Comparison of ENCODE assay signal across 8 mouse cellular contexts in the genomic region with DNA sequence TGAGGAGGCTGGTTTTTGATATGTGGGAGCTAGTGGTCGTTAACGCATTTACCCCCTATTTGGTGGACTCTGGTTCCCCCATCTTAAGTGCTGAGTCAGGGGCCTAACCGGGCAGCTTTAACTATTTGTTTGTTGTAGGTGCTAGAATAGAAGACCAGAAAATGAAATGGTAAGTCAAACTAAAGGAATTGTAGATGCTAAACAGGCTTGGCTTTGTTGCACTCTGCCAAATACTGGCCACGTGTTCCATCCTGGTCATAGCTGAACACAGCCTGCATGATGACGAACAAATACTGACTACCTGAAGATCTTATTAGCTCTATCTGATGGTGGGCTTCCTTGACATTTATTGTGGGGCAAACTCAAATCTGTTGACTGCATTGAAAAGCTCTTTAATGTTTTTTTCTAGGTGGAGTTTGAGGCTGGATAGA. TPM values are rescaled to one million over a fixed set of nuclear protein-coding genes. Genes with fewer than 3 reads are reported as not detected.
A peak's percentile ranks its signal among the peaks of the same experiment; 100 is the strongest.
DNase-seq lines count a peak whose midpoint lies in the region; ATAC-seq and TF ChIP-seq lines count a peak whose summit lies in the region.

No protein-coding gene starts in this region.

- H3K4me1 ChIP-seq in kidney, postnatal 0 days (replicated peaks; ENCODE audit: insufficient read depth, low read length), result peaks cover 6% of the 10 kb centered on the region; the same call in 1 of the 2 replicates
- H3K4me1 ChIP-seq in embryonic facial prominence, embryonic 15.5 days, result peaks cover 16% of the 10 kb centered on the region
- peaks cover 15% of the 10 kb centered on the region for H3K4me1 ChIP-seq in limb, embryonic 10.5 days
- H3K4me1 ChIP-seq in olfactory bulb, adult 2 months (ENCODE audit: control insufficient read depth, insufficient read depth, low read length), result no peaks in the 10 kb centered on the region

- peak overlapping the region; percentile 78 for H3K9ac ChIP-seq in kidney, postnatal 0 days (ENCODE audit: low read depth, low read length)
- peak overlapping the region; percentile 75 for H3K9ac ChIP-seq in embryonic facial prominence, embryonic 15.5 days

- no peak for TF ChIP-seq CTCF in kidney, postnatal 0 days (IDR thresholded peaks at IDR 0.05; ENCODE audit: low read depth)
- TF ChIP-seq CTCF in olfactory bulb, adult 2 months (IDR thresholded peaks at IDR 0.05; ENCODE audit: insufficient read depth, low read depth, low read length), result no peak

- no peaks in the 10 kb centered on the region for H3K9me3 ChIP-seq in kidney, postnatal 0 days (replicated peaks; ENCODE audit: low read length)
- no peaks in the 10 kb centered on the region for H3K9me3 ChIP-seq in embryonic facial prominence, embryonic 15.5 days (replicated peaks)
- H3K9me3 ChIP-seq in limb, embryonic 10.5 days (replicated peaks), result no peaks in the 10 kb centered on the region

- H3K27ac ChIP-seq in kidney, postnatal 0 days, result peak overlapping the region; percentile 95
- H3K27ac ChIP-seq in embryonic facial prominence, embryonic 15.5 days (replicated peaks), result peak overlapping the region; percentile 98
- H3K27ac ChIP-seq in limb, embryonic 10.5 days, result peak overlapping the region; percentile 98
- H3K27ac ChIP-seq in olfactory bulb, adult 2 months (ENCODE audit: insufficient read depth, low read depth, low read length), result peak overlapping the region; percentile 20; the same call in 1 of the 2 replicates

- peak overlapping the region; percentile 88 for H3K4me2 ChIP-seq in kidney, postnatal 0 days (ENCODE audit: low read length)
- H3K4me2 ChIP-seq in embryonic facial prominence, embryonic 15.5 days (replicated peaks), result peak overlapping the region; percentile 63

- ATAC-seq in kidney, postnatal 0 days (replicated peaks; ENCODE audit: low FRiP score, low read depth), result no peak
- no peak for ATAC-seq in embryonic facial prominence, embryonic 15.5 days (ENCODE audit: insufficient number of reproducible peaks, low FRiP score, low TSS enrichment, low read depth)

- no peak for TF ChIP-seq POLR2A in olfactory bulb, adult 2 months (IDR thresholded peaks at IDR 0.05; ENCODE audit: insufficient read depth, low read depth, low read length)

- peak; percentile 25 for DNase-seq in kidney, postnatal 0 days (ENCODE audit: low spot score)
- DNase-seq in kidney, adult 8-10 months, result no peak
- DNase-seq in MEL-GATA-1-ER (ENCODE audit: extremely low read depth, low read depth), result peak; percentile 39
- peak; percentile 50 for DNase-seq in limb, embryonic 10.5 days (ENCODE audit: low spot score)
- no peak for DNase-seq in testis, postnatal 14 days (ENCODE audit: low spot score)
- no peak for DNase-seq in frontal cortex, postnatal 36 days (ENCODE audit: low spot score in 2 of 2)

- peak overlapping the region; percentile 81 for H3K4me3 ChIP-seq in kidney, postnatal 0 days (replicated peaks; ENCODE audit: low read depth, low read length)
- peak overlapping the region; percentile 80 for H3K4me3 ChIP-seq in embryonic facial prominence, embryonic 15.5 days (replicated peaks)
- peak overlapping the region; percentile 86 for H3K4me3 ChIP-seq in limb, embryonic 10.5 days
- peak overlapping the region; percentile 20; the same call in 1 of the 2 replicates for H3K4me3 ChIP-seq in olfactory bulb, adult 2 months (ENCODE audit: insufficient read depth, low read depth, low read length)

- WGBS in kidney, postnatal 0 days, result 1% methylated on average over 5 of the region's 5 CpGs
- WGBS in embryonic facial prominence, embryonic 15.5 days, result 1% methylated on average over 5 of the region's 5 CpGs
- under 1% methylated on average over 5 of the region's 5 CpGs for WGBS in limb, embryonic 10.5 days
- 2% methylated on average over 5 of the region's 5 CpGs for WGBS in olfactory bulb, adult 2 months

- peaks cover 25% of the 10 kb centered on the region for H3K36me3 ChIP-seq in kidney, postnatal 0 days (ENCODE audit: insufficient read depth, low read length)
- H3K36me3 ChIP-seq in embryonic facial prominence, embryonic 15.5 days, result peaks cover 30% of the 10 kb centered on the region
- H3K36me3 ChIP-seq in limb, embryonic 10.5 days, result peaks cover 61% of the 10 kb centered on the region

- no peaks in the 10 kb centered on the region for H3K27me3 ChIP-seq in kidney, postnatal 0 days (ENCODE audit: insufficient read depth, low read length)
- no peaks in the 10 kb centered on the region for H3K27me3 ChIP-seq in embryonic facial prominence, embryonic 15.5 days
- H3K27me3 ChIP-seq in limb, embryonic 10.5 days (ENCODE audit: low read depth, poor library complexity, severe bottlenecking), result no peaks in the 10 kb centered on the region

RNA-seq across cellular contexts. Expression of a gene that starts 1.8 kb away (rescaled TPM):
- polyA plus RNA-seq in kidney, postnatal 0 days (2015; fragmentation: Nextera tagmentation; extraction: Ambion mirVana), result 5.1 and 7.4 TPM in 2 replicates
- polyA plus RNA-seq in embryonic facial prominence, embryonic 15.5 days (2015; fragmentation: Nextera tagmentation; extraction: Ambion mirVana), result 7.8 and 8.1 TPM in 2 replicates
- 6.2 and 8.6 TPM in 2 replicates for polyA plus RNA-seq in limb, embryonic 10.5 days (2016; fragmentation: Nextera tagmentation; extraction: Ambion mirVana)
- polyA plus RNA-seq in olfactory bulb, adult 2 months (2012; ENCODE audit: insufficient read depth, insufficient read length, low replicate concordance, missing spikeins), result not detected in 2 replicates

RNA-seq across cellular contexts. Expression of a gene that starts 34.0 kb away (rescaled TPM):
- polyA plus RNA-seq in kidney, postnatal 0 days (2015; fragmentation: Nextera tagmentation; extraction: Ambion mirVana), result 23.5 and 25.8 TPM in 2 replicates
- polyA plus RNA-seq in embryonic facial prominence, embryonic 15.5 days (2015; fragmentation: Nextera tagmentation; extraction: Ambion mirVana), result 24.5 and 29.5 TPM in 2 replicates
- polyA plus RNA-seq in limb, embryonic 10.5 days (2016; fragmentation: Nextera tagmentation; extraction: Ambion mirVana), result 66.7 and 74.6 TPM in 2 replicates
- not detected in 2 replicates for polyA plus RNA-seq in olfactory bulb, adult 2 months (2012; ENCODE audit: insufficient read depth, insufficient read length, low replicate concordance, missing spikeins)

RNA-seq across cellular contexts. Expression of a gene that starts 34.1 kb away (rescaled TPM):
- polyA plus RNA-seq in kidney, postnatal 0 days (2015; fragmentation: Nextera tagmentation; extraction: Ambion mirVana), result 16.7 and 17.8 TPM in 2 replicates
- 25.9 and 28.9 TPM in 2 replicates for polyA plus RNA-seq in embryonic facial prominence, embryonic 15.5 days (2015; fragmentation: Nextera tagmentation; extraction: Ambion mirVana)
- 40.1 and 44.6 TPM in 2 replicates for polyA plus RNA-seq in limb, embryonic 10.5 days (2016; fragmentation: Nextera tagmentation; extraction: Ambion mirVana)
- polyA plus RNA-seq in olfactory bulb, adult 2 months (2012; ENCODE audit: insufficient read depth, insufficient read length, low replicate concordance, missing spikeins), result not detected in 2 replicates

RNA-seq across cellular contexts. Expression of a gene that starts 58.0 kb away (rescaled TPM):
- 1.8 TPM in 2 replicates for polyA plus RNA-seq in kidney, postnatal 0 days (2015; fragmentation: Nextera tagmentation; extraction: Ambion mirVana)
- polyA plus RNA-seq in embryonic facial prominence, embryonic 15.5 days (2015; fragmentation: Nextera tagmentation; extraction: Ambion mirVana), result 2.5 and 2.7 TPM in 2 replicates
- 1.8 and 2.0 TPM in 2 replicates for polyA plus RNA-seq in limb, embryonic 10.5 days (2016; fragmentation: Nextera tagmentation; extraction: Ambion mirVana)
- polyA plus RNA-seq in olfactory bulb, adult 2 months (2012; ENCODE audit: insufficient read depth, insufficient read length, low replicate concordance, missing spikeins), result not detected in 2 replicates

Comparison
In these comparisons a context has a peak if more than half of its experiments do, and no peak if none do; other contexts are left out.
1. DNase-seq: peak in kidney, postnatal 0 days (single experiment), MEL-GATA-1-ER (single experiment) and limb, embryonic 10.5 days (single experiment); none in kidney, adult 8-10 months (0 of 2), testis, postnatal 14 days (single experiment) and frontal cortex, postnatal 36 days (0 of 2).
2. H3K27ac ChIP-seq: peak in every context shown above with its lines; median percentile 98 in embryonic facial prominence, embryonic 15.5 days; 98 in limb, embryonic 10.5 days; 95 in kidney, postnatal 0 days; 20 in olfactory bulb, adult 2 months.
3. H3K4me3 ChIP-seq: peak in every context shown above with its lines; median percentile 86 in limb, embryonic 10.5 days; 81 in kidney, postnatal 0 days; 80 in embryonic facial prominence, embryonic 15.5 days; 20 in olfactory bulb, adult 2 months.
4. RNA of a gene that starts 34.1 kb away (polyA plus RNA-seq): 40.1 to 44.6 TPM in limb, embryonic 10.5 days, 25.9 to 28.9 TPM in embryonic facial prominence, embryonic 15.5 days and 16.7 to 17.8 TPM in kidney, postnatal 0 days; not detected in olfactory bulb, adult 2 months; every median in the first group is over 10 times any median in the second.